Mouse (Mus musculus): ENCODE data around the gene Gm9887. TPM values are rescaled to one million over a fixed set of nuclear protein-coding genes. Genes with fewer than 3 reads are reported as not detected.
"Not testable (repeated sequence)": the region's sequence is repeated elsewhere in the genome, so short reads cannot be mapped to it uniquely, and the experiment has no call there.

The Gm9887 gene
- polyA plus RNA-seq, 1 experiment from 2014 or later = 1.3 TPM

DNA sequence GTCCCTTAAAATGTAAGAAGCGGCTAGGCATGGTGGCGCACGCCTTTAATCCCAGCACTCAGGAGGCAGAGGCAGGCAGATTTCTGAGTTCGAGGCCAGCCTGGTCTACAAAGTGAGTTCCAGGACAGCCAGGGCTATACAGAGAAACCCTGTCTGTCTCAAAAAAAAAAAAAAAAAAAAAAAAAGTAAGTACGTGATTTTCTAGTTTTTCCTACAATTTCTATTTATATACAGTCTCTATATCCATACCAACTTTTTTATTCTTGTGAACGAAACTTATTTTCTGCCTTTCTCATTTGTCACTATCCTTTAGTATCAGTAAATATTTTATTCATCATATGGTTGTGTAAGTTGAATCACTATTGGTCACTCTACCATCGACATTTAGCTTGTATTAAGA lies 9.1 kb downstream of the Gm9887 start:
- not testable (repeated sequence) for H3K9me3 ChIP-seq (replicated peaks); H3K4me3 ChIP-seq; H3K27ac ChIP-seq (replicated peaks); H3K27me3 ChIP-seq (ENCODE audit: low read depth, poor library complexity, severe bottlenecking); H3K36me3 ChIP-seq; DNase-seq (ENCODE audit: low spot score)
- 93% methylated on average over 7 of the region's 7 CpGs for WGBS
- H3K4me1 ChIP-seq = peaks cover 23% of the 10 kb centered on the region

- H3K4me1 ChIP-seq = peaks cover 23% of the 10 kb centered on the region
- H3K9me3 ChIP-seq (replicated peaks) = no peaks in the 10 kb centered on the region
- no peaks in the 10 kb centered on the region for H3K36me3 ChIP-seq
- peak; percentile 17 for DNase-seq (ENCODE audit: low spot score)
- 35% methylated on average over 4 of the region's 4 CpGs for WGBS
- peak overlapping the region; percentile 67 for H3K4me3 ChIP-seq
- no peak overlapping the region for H3K27ac ChIP-seq (replicated peaks)
- H3K27me3 ChIP-seq (ENCODE audit: low read depth, poor library complexity, severe bottlenecking) = no peaks in the 10 kb centered on the region
Observed at GRCm38 (mm10) chr12:69362388-69362787, 9.9 kb downstream of the Gm9887 start.

- no peaks in the 10 kb centered on the region for H3K9me3 ChIP-seq (replicated peaks)
- peak overlapping the region; percentile 67 for H3K4me3 ChIP-seq
- no peak for DNase-seq (ENCODE audit: low spot score)
- H3K27me3 ChIP-seq (ENCODE audit: low read depth, poor library complexity, severe bottlenecking) = no peaks in the 10 kb centered on the region
- 6% methylated on average over 10 of the region's 10 CpGs for WGBS
- no peaks in the 10 kb centered on the region for H3K36me3 ChIP-seq
- peaks cover 23% of the 10 kb centered on the region for H3K4me1 ChIP-seq
- H3K27ac ChIP-seq (replicated peaks) = peak overlapping the region; percentile 86
Observed at GRCm38 (mm10) chr12:69361919-69362318, 10.3 kb downstream of the Gm9887 start.

DNA sequence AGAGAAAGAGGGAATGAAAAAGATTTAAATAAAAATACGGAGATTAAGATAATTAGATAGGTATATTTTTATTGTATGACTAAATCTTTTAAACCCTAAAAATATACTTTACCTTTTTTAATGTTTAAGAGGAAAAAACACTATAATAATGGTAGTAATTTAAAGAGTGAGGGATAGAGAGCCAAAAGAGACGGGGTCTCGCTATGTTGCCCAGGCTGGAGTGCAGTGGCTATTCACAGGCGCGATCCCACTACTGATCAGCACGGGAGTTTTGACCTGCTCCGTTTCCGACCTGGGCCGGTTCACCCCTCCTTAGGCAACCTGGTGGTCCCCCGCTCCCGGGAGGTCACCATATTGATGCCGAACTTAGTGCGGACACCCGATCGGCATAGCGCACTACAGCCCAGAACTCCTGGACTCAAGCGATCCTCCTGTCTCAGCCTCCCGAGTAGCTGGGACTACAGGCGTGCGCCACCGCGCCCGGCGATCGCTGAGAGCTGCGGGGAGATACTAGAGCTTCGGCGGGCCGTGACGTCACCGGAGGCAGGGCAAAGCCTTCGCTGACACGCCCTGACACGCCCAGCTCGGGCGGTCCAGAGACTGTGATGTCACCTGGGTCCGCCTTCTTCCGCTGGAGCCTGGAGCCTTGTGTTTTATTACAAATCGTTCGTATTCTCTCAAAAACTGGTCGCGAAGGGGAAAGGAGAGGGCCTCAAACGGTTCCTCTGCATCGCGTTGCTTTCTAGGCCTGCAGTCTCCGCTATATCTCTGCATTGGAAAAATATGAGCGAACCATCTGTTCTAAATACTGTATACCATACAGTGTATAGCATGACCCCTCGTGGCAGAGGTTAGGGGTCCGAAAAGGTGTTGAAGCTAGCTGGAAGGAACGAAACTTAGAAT lies 11.0 kb downstream of the Gm9887 start:
- H3K27me3 ChIP-seq (ENCODE audit: low read depth, poor library complexity, severe bottlenecking); H3K36me3 ChIP-seq; H3K9me3 ChIP-seq (replicated peaks): not testable (repeated sequence)
- Histone ChIP-seq H3K4me1 (peaks cover 24% of the 10 kb centered on the region), H3K27ac (replicated peaks) (peak overlapping the region; percentile 86), H3K4me3 (peak overlapping the region; percentile 67)
- DNase-seq (ENCODE audit: low spot score) = peak; percentile 99
- under 1% methylated on average over 42 of the region's 50 CpGs for whole genome bisulfite sequencing

GRCm38 (mm10) chr12:69360655-69360996 lies 11.6 kb downstream of the Gm9887 start:
- H3K27ac ChIP-seq (replicated peaks) = no peak overlapping the region
- DNase-seq (ENCODE audit: low spot score) = peak; percentile 50
- H3K4me3 ChIP-seq = no peak overlapping the region
- H3K36me3 ChIP-seq = no peaks in the 10 kb centered on the region
- peaks cover 29% of the 10 kb centered on the region for H3K4me1 ChIP-seq
- no peaks in the 10 kb centered on the region for H3K27me3 ChIP-seq (ENCODE audit: low read depth, poor library complexity, severe bottlenecking)
- 19% methylated on average over 5 of the region's 5 CpGs for WGBS
- H3K9me3 ChIP-seq (replicated peaks) = no peaks in the 10 kb centered on the region

DNA sequence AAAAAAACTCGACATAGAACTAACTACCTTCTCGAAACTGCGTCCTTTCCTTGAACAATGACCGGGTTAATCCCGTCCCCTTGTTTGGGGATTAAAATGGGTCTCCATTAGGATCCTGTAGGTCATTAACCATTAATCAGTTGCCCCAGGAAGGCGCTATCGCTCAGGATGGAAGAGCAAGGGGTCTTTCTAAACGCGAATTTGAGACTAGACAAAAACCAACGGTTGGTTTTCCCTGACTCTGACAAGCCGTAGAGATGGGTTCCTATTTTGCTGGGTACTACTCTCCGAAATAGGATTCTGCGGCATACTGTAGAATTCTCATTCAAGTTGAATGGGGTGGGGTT lies 15.0 kb downstream of the Gm9887 start:
- Histone ChIP-seq H3K27me3 (ENCODE audit: low read depth, poor library complexity, severe bottlenecking) (no peaks in the 10 kb centered on the region), H3K36me3 (peaks cover 32% of the 10 kb centered on the region), H3K9me3 (replicated peaks) (no peaks in the 10 kb centered on the region), H3K27ac (replicated peaks) (peak overlapping the region; percentile 88), H3K4me3 (peak overlapping the region; percentile 78), H3K4me1 (peaks cover 17% of the 10 kb centered on the region)
- 7% methylated on average over 13 of the region's 13 CpGs for WGBS
- DNase-seq (ENCODE audit: low spot score) = no peak

- Histone ChIP-seq H3K9me3 (replicated peaks) (no peaks in the 10 kb centered on the region), H3K36me3 (peaks cover 38% of the 10 kb centered on the region), H3K27ac (replicated peaks) (peak within 1 kb of the TSS; percentile 88), H3K4me1 (peaks cover 11% of the 10 kb centered on the region), H3K27me3 (ENCODE audit: low read depth, poor library complexity, severe bottlenecking) (no peaks in the 10 kb centered on the region), H3K4me3 (peak within 1 kb of the TSS; percentile 78)
- peak; percentile 81 for DNase-seq (ENCODE audit: low spot score)
- WGBS = under 1% methylated on average over 50 of the region's 50 CpGs
Observed at GRCm38 (mm10) chr12:69356546-69357299, 15.5 kb downstream of the Gm9887 start, which contains the start of gene Nemf. Nemf (minus strand) TSS chr12:69357165.

- peaks cover 86% of the 10 kb centered on the region for H3K36me3 ChIP-seq
- no peaks in the 10 kb centered on the region for H3K9me3 ChIP-seq (replicated peaks)
- no peaks in the 10 kb centered on the region for H3K27me3 ChIP-seq (ENCODE audit: low read depth, poor library complexity, severe bottlenecking)
- H3K4me3 ChIP-seq = no peak overlapping the region
- H3K27ac ChIP-seq (replicated peaks) = no peak overlapping the region
- DNase-seq (ENCODE audit: low spot score) = no peak
- 93% methylated on average over 1 of the region's 1 CpGs for WGBS
- peaks cover 11% of the 10 kb centered on the region for H3K4me1 ChIP-seq
Observed at GRCm38 (mm10) chr12:69351685-69352084, 20.6 kb downstream of the Gm9887 start.

GRCm38 (mm10) chr12:69349928-69350327 lies 22.3 kb downstream of the Gm9887 start:
- 90% methylated on average over 2 of the region's 2 CpGs for WGBS
- Histone ChIP-seq H3K4me1 (no peaks in the 10 kb centered on the region), H3K36me3 (peaks cover 93% of the 10 kb centered on the region), H3K27ac (replicated peaks) (no peak overlapping the region), H3K27me3 (ENCODE audit: low read depth, poor library complexity, severe bottlenecking) (no peaks in the 10 kb centered on the region), H3K9me3 (replicated peaks) (no peaks in the 10 kb centered on the region), H3K4me3 (no peak overlapping the region)
- DNase-seq (ENCODE audit: low spot score) = no peak

DNA sequence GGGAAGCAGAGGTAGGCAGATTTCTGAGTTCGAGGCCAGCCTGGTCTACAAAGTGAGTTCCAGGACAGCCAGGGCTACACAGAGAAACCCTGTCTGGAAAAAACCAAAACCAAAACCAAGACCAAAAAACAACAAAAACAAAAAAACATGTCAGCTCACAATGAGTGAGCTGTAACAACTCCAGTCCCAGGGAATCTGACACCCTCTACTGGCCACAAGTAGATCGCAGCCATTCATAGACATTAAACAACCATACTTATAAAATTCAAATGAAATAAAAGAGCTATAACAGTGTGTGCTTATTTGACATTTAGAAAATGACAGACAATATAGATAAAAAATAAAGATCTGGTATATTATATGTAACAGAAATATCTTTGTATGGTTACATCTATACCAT lies 38.7 kb downstream of the Gm9887 start:
- 84% methylated on average over 2 of the region's 2 CpGs for WGBS
- no peaks in the 10 kb centered on the region for H3K9me3 ChIP-seq (replicated peaks)
- H3K36me3 ChIP-seq = peaks cover 96% of the 10 kb centered on the region
- H3K4me3 ChIP-seq = no peak overlapping the region
- H3K27ac ChIP-seq (replicated peaks) = no peak overlapping the region
- H3K4me1 ChIP-seq = no peaks in the 10 kb centered on the region
- no peaks in the 10 kb centered on the region for H3K27me3 ChIP-seq (ENCODE audit: low read depth, poor library complexity, severe bottlenecking)
- DNase-seq (ENCODE audit: low spot score) = no peak

DNA sequence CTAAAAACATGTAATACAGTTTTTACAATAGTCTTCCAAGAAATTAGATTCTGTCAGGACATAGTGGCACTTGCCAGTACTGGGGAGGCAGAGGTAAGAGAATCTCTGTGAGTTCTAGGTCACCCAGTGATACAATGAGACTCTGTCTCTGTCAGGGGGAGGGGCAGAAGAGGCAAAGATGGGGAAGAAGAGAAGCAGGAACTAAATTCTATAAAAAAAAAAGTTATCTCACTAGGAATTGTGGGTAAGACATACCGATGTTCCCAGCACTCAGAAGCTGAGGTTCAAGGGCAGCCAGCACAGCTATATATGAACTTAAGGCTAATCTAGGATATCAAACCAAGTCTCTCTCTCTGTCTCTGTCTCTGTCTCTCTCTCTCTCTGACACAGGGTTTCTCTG lies 40.1 kb downstream of the Gm9887 start:
- no peaks in the 10 kb centered on the region for H3K4me1 ChIP-seq
- H3K27ac ChIP-seq (replicated peaks) = no peak overlapping the region
- no peak overlapping the region for H3K4me3 ChIP-seq
- no peak for DNase-seq (ENCODE audit: low spot score)
- H3K9me3 ChIP-seq (replicated peaks) = no peaks in the 10 kb centered on the region
- H3K27me3 ChIP-seq (ENCODE audit: low read depth, poor library complexity, severe bottlenecking) = no peaks in the 10 kb centered on the region
- peaks cover 93% of the 10 kb centered on the region for H3K36me3 ChIP-seq
- WGBS = 81% methylated on average over 1 of the region's 1 CpGs

- Histone ChIP-seq H3K4me1 (no peaks in the 10 kb centered on the region), H3K36me3 (peaks cover 93% of the 10 kb centered on the region), H3K9me3 (replicated peaks) (no peaks in the 10 kb centered on the region), H3K4me3 (no peak overlapping the region), H3K27me3 (ENCODE audit: low read depth, poor library complexity, severe bottlenecking) (no peaks in the 10 kb centered on the region), H3K27ac (replicated peaks) (no peak overlapping the region)
- 94% methylated on average over 3 of the region's 3 CpGs for WGBS
- DNase-seq (ENCODE audit: low spot score) = no peak
Observed at GRCm38 (mm10) chr12:69331187-69331586, 41.1 kb downstream of the Gm9887 start.

Measured in midbrain, embryonic 10.5 days (tissue).